Mouse (Mus musculus) liver, embryonic 13.5 days (tissue): ENCODE data around the gene Abhd4. TPM values are rescaled to one million over a fixed set of nuclear protein-coding genes. Genes with fewer than 3 reads are reported as not detected.

Experiments used
- ATAC-seq: fragments of 200-750 bp; cut with Nextera tagmentation; 2 replicates; pipeline ENCODE4 v1.8.0; 2017; ENCODE audit warnings: low read depth, mild to moderate bottlenecking, moderate number of reproducible peaks, moderate library complexity
- DNase-seq: peaks from one replicate; pipeline ENCODE4 v3.0.0; 2022
- H3K27ac ChIP-seq: fragments of 300-500 bp; sonication (generic); 2 replicates; pipeline ENCODE4 v1.5.1; 2015; ENCODE audit warnings: moderate library complexity, mild to moderate bottlenecking, inconsistent platforms
- H3K27me3 ChIP-seq: fragments of 300-500 bp; sonication (generic); 2 replicates; pipeline ENCODE4 v1.6.1; 2015; ENCODE audit warnings: mild to moderate bottlenecking, inconsistent platforms
- H3K36me3 ChIP-seq: fragments of 300-500 bp; sonication (generic); 2 replicates; pipeline ENCODE4 v1.6.1; 2015; ENCODE audit warnings: mild to moderate bottlenecking, inconsistent platforms
- H3K4me1 ChIP-seq: fragments of 300-500 bp; sonication (generic); replicated peaks from 2 replicates; pipeline ENCODE4 v1.6.1; 2015; ENCODE audit warnings: inconsistent platforms
- H3K4me2 ChIP-seq: fragments of 300-500 bp; sonication (generic); 2 replicates; pipeline ENCODE4 v1.6.1; 2015; ENCODE audit warnings: inconsistent platforms, mild to moderate bottlenecking, moderate library complexity
- H3K4me3 ChIP-seq: fragments of 300-500 bp; sonication (generic); replicated peaks from 2 replicates; pipeline ENCODE4 v1.5.1; 2015; ENCODE audit warnings: mild to moderate bottlenecking, inconsistent platforms
- H3K9ac ChIP-seq: fragments of 300-500 bp; sonication (generic); 2 replicates; pipeline ENCODE4 v1.6.1; 2015; ENCODE audit warnings: mild to moderate bottlenecking, inconsistent platforms
- H3K9me3 ChIP-seq: fragments of 300-500 bp; sonication (generic); replicated peaks from 2 replicates; pipeline ENCODE4 v1.6.1; 2016; ENCODE audit warnings: inconsistent platforms
- WGBS: fragments of 180-500 bp; shearing (Covaris S2); methylation state at CpG from one replicate; pipeline ENCODE4 v1.1.7; 2015; ENCODE audit not compliant: insufficient replicate concordance; 5-methylcytosine and 5-hydroxymethylcytosine counted together
- polyA plus RNA-seq: library from polyadenylated mRNA; unstranded; fragments of >200 nt; fragmentation: Nextera tagmentation; extraction: Ambion mirVana; gene quantifications from 2 replicates; pipeline ENCODE4 v1.2.1, GENCODE M21; 2015

Gene Abhd4
- polyA plus RNA-seq, 1 experiment from 2014 or later: 17.9 TPM

DNA sequence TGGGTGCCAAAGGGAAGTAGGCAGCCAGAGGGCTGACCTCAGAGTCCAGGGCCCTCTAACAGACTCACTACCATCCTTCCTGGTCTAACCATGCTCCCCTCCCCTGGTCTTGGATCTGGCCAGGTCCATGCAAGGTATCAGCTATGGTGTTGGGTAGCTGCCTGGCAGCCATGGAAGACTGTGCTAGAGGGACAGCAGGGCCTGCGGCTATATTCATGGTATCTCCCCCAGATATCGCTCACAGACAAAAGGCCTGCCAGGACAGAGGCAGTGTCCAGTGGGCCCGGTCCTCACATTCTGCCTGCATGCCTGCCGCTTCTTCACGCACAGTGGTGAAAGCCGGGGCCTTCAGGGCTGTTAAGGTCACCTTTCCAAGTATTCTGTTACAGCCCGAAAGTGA, 10.2 kb downstream of the Abhd4 start:
- no peaks in the 10 kb centered on the region for H3K9me3 ChIP-seq
- no peak for ATAC-seq
- 78% methylated on average over 7 of the region's 7 CpGs for WGBS

GRCm38 (mm10) chr14:54265093-54265492, 11.1 kb downstream of the Abhd4 start:
- Histone ChIP-seq H3K4me3 (no peak overlapping the region), H3K9me3 (no peaks in the 10 kb centered on the region), H3K27ac (no peak overlapping the region), H3K36me3 (peaks cover 9% of the 10 kb centered on the region; the same call in 1 of the 2 replicates), H3K4me2 (no peak overlapping the region), H3K27me3 (no peaks in the 10 kb centered on the region), H3K4me1 (peaks cover 9% of the 10 kb centered on the region), H3K9ac (no peak overlapping the region)
- ATAC-seq (no peak), DNase-seq (no peak)
- WGBS: 64% methylated on average over 10 of the region's 10 CpGs

More for the DNA sequence above, 10.2 kb downstream of the Abhd4 start:
- peaks cover 9% of the 10 kb centered on the region; the same call in 1 of the 2 replicates for H3K36me3 ChIP-seq
- no peak overlapping the region for H3K4me2 ChIP-seq
- no peak overlapping the region for H3K27ac ChIP-seq
- H3K9ac ChIP-seq: no peak overlapping the region
- peaks cover 18% of the 10 kb centered on the region for H3K4me1 ChIP-seq
- no peak for DNase-seq
- no peaks in the 10 kb centered on the region for H3K27me3 ChIP-seq
- H3K4me3 ChIP-seq: no peak overlapping the region

DNA sequence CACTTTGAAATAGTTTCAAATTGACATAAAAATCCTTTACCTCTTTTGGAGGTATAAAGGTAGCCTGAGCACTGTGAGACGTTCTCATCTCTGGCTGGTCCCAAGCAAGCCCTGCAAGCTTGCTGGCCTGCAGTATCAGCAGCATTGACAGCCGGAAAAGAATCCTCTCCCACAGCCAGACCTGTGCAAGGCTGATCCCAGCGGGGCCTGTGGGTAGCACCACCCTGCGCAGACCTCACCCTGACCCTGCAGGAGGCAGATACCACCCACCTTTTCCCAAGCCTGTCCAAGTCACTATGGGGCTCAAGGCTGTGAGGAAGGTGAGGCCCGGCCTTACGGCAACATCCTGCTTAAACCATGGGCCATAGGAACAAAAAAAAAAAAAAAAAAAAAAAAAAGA, 12.0 kb downstream of the Abhd4 start:
- Histone ChIP-seq H3K4me1 (0 out of 2 replicates have a peak, but pooled peaks cover under 1% of the 10 kb centered on the region), H3K9me3 (no peaks in the 10 kb centered on the region), H3K27me3 (no peaks in the 10 kb centered on the region), H3K27ac (no peak overlapping the region), H3K4me2 (no peak overlapping the region), H3K36me3 (peaks cover 9% of the 10 kb centered on the region; the same call in 1 of the 2 replicates), H3K9ac (no peak overlapping the region), H3K4me3 (no peak overlapping the region)
- DNase-seq: no peak
- WGBS: 66% methylated on average over 6 of the region's 6 CpGs
- no peak for ATAC-seq

- Histone ChIP-seq H3K4me2 (no peak overlapping the region), H3K27ac (no peak overlapping the region), H3K36me3 (peaks cover 9% of the 10 kb centered on the region; the same call in 1 of the 2 replicates), H3K4me3 (no peak overlapping the region), H3K27me3 (no peaks in the 10 kb centered on the region), H3K9ac (no peak overlapping the region), H3K9me3 (no peaks in the 10 kb centered on the region), H3K4me1 (no peaks in the 10 kb centered on the region)
- 80% methylated on average over 10 of the region's 10 CpGs for WGBS
- ATAC-seq (no peak), DNase-seq (no peak)
These were observed 14.0 kb downstream of the Abhd4 start for GRCm38 (mm10) chr14:54267966-54268365.

- Histone ChIP-seq H3K9ac (no peak overlapping the region), H3K27me3 (no peaks in the 10 kb centered on the region), H3K4me2 (no peak overlapping the region), H3K9me3 (no peaks in the 10 kb centered on the region), H3K4me1 (no peaks in the 10 kb centered on the region), H3K4me3 (no peak overlapping the region), H3K36me3 (peaks cover 6% of the 10 kb centered on the region; the same call in 1 of the 2 replicates), H3K27ac (no peak overlapping the region)
- 72% methylated on average over 3 of the region's 3 CpGs for WGBS
- DNase-seq: no peak
- ATAC-seq: no peak
These were observed 15.6 kb downstream of the Abhd4 start for GRCm38 (mm10) chr14:54269566-54269965.

- Histone ChIP-seq H3K27me3 (no peaks in the 10 kb centered on the region), H3K9ac (no peak overlapping the region), H3K4me2 (no peak overlapping the region), H3K27ac (no peak overlapping the region), H3K4me1 (no peaks in the 10 kb centered on the region), H3K4me3 (no peak overlapping the region), H3K36me3 (peaks cover 6% of the 10 kb centered on the region; the same call in 1 of the 2 replicates), H3K9me3 (no peaks in the 10 kb centered on the region)
- ATAC-seq (no peak), DNase-seq (no peak)
- 82% methylated on average over 3 of the region's 3 CpGs for WGBS
These were observed 16.4 kb downstream of the Abhd4 start for GRCm38 (mm10) chr14:54270413-54270812.

DNA sequence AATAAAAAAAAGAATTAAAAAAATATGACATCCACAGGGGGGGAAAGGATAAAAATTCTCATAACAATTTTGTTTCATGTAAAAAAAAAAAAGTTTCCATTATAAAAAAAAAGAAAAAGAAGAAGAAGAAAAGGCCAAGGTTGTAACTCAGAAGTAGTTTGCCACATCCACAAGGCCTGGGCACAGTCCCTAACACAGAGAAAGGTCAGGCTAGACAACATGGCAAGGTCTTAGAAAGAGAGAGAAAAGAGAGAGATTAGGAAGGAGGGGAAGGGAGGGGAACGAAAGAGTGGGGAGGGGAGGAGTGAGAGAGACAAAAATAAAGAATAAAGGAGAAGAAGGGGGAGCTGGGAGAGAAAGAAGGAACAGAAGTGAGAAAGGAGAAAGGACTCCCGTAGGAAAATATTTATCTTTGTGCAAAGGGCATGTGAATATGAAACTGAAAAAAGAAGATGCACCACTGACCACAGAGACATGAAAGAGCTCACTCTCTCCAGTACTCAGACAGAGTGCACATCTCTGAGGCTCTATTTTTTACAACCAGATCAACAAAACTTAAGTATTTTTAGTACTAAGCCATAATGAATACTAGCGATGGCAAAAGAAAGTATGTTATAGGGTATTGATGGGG, 18.1 kb downstream of the Abhd4 start:
- ATAC-seq: no peak
- Histone ChIP-seq H3K27me3 (no peaks in the 10 kb centered on the region), H3K4me1 (no peaks in the 10 kb centered on the region), H3K36me3 (peaks cover 6% of the 10 kb centered on the region; the same call in 1 of the 2 replicates), H3K4me3 (no peak overlapping the region), H3K9me3 (no peaks in the 10 kb centered on the region), H3K27ac (no peak overlapping the region), H3K4me2 (no peak overlapping the region), H3K9ac (no peak overlapping the region)
- no peak for DNase-seq
- 70% methylated on average over 3 of the region's 3 CpGs for WGBS

- Histone ChIP-seq H3K9ac (no peak overlapping the region), H3K36me3 (peaks cover 3% of the 10 kb centered on the region; the same call in 1 of the 2 replicates), H3K4me3 (no peak overlapping the region), H3K9me3 (no peaks in the 10 kb centered on the region), H3K27me3 (no peaks in the 10 kb centered on the region), H3K4me2 (no peak overlapping the region), H3K4me1 (no peaks in the 10 kb centered on the region), H3K27ac (no peak overlapping the region)
- ATAC-seq: no peak
- WGBS: 68% methylated on average over 3 of the region's 3 CpGs
- no peak for DNase-seq
These were observed 18.7 kb downstream of the Abhd4 start for GRCm38 (mm10) chr14:54272696-54273095.

- 65% methylated on average over 2 of the region's 2 CpGs for WGBS
- Histone ChIP-seq H3K9me3 (no peaks in the 10 kb centered on the region), H3K27me3 (0 out of 2 replicates have a peak, but pooled peaks cover 3% of the 10 kb centered on the region), H3K36me3 (no peaks in the 10 kb centered on the region), H3K4me2 (no peak overlapping the region), H3K4me1 (no peaks in the 10 kb centered on the region), H3K4me3 (no peak overlapping the region), H3K27ac (no peak overlapping the region), H3K9ac (no peak overlapping the region)
- DNase-seq (no peak), ATAC-seq (no peak)
These were observed 22.5 kb downstream of the Abhd4 start for GRCm38 (mm10) chr14:54276446-54276845.

GRCm38 (mm10) chr14:54284839-54285238, 30.9 kb downstream of the Abhd4 start, which contains the start of gene Olfr49:
Olfr49 (minus strand) TSS chr14:54284939.
- no peak within 1 kb of the TSS for H3K27ac ChIP-seq
- no peak within 1 kb of the TSS for H3K9ac ChIP-seq
- no peaks in the 10 kb centered on the region for H3K4me1 ChIP-seq
- DNase-seq (no peak), ATAC-seq (no peak)
- WGBS: 50% methylated on average over 1 of the region's 1 CpGs
- no peaks in the 10 kb centered on the region for H3K9me3 ChIP-seq
- H3K4me2 ChIP-seq: no peak within 1 kb of the TSS
- peaks cover 7% of the 10 kb centered on the region; the same call in 1 of the 2 replicates for H3K27me3 ChIP-seq
- no peaks in the 10 kb centered on the region for H3K36me3 ChIP-seq
- H3K4me3 ChIP-seq: no peak within 1 kb of the TSS

DNA sequence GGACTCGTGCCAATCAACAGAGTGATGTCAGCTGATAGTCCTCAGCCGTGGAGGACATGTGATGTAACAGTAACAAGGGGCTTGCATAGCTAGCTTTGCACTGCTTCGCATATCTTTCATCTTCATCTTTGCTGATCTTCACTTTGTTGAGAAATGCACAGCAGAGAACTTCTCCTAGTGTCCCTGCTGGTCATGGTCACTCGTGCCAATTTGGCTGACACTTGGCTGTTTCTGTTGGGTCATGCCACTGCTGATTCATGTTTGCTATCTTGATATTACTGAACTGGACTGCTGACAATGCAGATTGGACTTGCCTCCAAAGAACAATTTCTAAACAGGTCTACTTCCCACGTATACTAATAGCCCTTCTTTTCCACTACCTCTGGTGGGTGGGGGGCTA, 46.1 kb downstream of the Abhd4 start:
- no peaks in the 10 kb centered on the region for H3K27me3 ChIP-seq
- H3K9me3 ChIP-seq: no peaks in the 10 kb centered on the region
- no peak for ATAC-seq
- H3K4me3 ChIP-seq: no peak overlapping the region
- H3K36me3 ChIP-seq: no peaks in the 10 kb centered on the region
- WGBS: 60% methylated on average over 5 of the region's 5 CpGs
- no peak overlapping the region for H3K4me2 ChIP-seq
- H3K4me1 ChIP-seq: no peaks in the 10 kb centered on the region
- no peak overlapping the region for H3K27ac ChIP-seq
- no peak overlapping the region for H3K9ac ChIP-seq
- DNase-seq: no peak

DNA sequence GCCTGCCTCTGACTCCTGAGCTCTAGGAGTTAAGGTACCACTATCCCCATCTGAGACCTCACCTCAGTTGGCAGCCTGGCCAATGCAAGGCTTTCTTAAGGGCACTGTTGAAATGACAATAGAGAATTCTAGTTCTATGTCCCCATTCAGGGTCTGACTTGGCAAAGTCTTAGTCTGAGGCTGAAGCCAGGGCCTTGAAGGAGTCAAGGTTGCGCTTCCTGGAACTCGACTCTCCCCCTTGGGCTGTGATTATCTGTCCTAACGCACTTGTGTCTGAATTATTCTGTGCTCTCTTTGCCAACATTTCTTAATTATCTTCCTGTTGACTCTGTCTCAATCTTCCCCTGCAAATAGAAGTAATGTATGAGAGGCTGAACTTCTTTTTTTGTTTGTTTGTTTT, 46.7 kb downstream of the Abhd4 start:
- Histone ChIP-seq H3K9me3 (no peaks in the 10 kb centered on the region), H3K4me1 (no peaks in the 10 kb centered on the region), H3K36me3 (no peaks in the 10 kb centered on the region), H3K27me3 (no peaks in the 10 kb centered on the region), H3K27ac (no peak overlapping the region), H3K4me2 (no peak overlapping the region), H3K4me3 (no peak overlapping the region), H3K9ac (no peak overlapping the region)
- ATAC-seq (no peak), DNase-seq (no peak)
- 65% methylated on average over 3 of the region's 3 CpGs for WGBS
